Mouse (Mus musculus) limb, embryonic 13.5 days (tissue): ENCODE data around the gene Klk8. TPM values are rescaled to one million over a fixed set of nuclear protein-coding genes. Genes with fewer than 3 reads are reported as not detected.

Experiments used
- ATAC-seq: fragments of 200-750 bp; cut with Nextera tagmentation; 2 replicates; pipeline ENCODE4 v1.8.0; 2017; ENCODE audit warnings: low read depth, moderate number of reproducible peaks, moderate TSS enrichment; ENCODE audit not compliant: low FRiP score
- H3K27ac ChIP-seq: fragments of 300-500 bp; sonication (generic); 2 replicates; pipeline ENCODE4 v1.5.1; 2015; ENCODE audit warnings: inconsistent platforms, mild to moderate bottlenecking, moderate library complexity
- H3K27me3 ChIP-seq: fragments of 300-500 bp; sonication (generic); 2 replicates; pipeline ENCODE4 v1.6.1; 2015; ENCODE audit warnings: mild to moderate bottlenecking, inconsistent platforms
- H3K36me3 ChIP-seq: fragments of 300-500 bp; sonication (generic); 2 replicates; pipeline ENCODE4 v1.6.1; 2015; ENCODE audit warnings: inconsistent platforms, mild to moderate bottlenecking, moderate library complexity
- H3K4me1 ChIP-seq: fragments of 300-500 bp; sonication (generic); 2 replicates; pipeline ENCODE4 v1.6.1; 2015; ENCODE audit warnings: inconsistent platforms
- H3K4me2 ChIP-seq: fragments of 300-500 bp; sonication (generic); replicated peaks from 2 replicates; pipeline ENCODE4 v1.6.1; 2015; ENCODE audit warnings: inconsistent platforms, mild to moderate bottlenecking, moderate library complexity
- H3K4me3 ChIP-seq: fragments of 300-500 bp; sonication (generic); 2 replicates; pipeline ENCODE4 v1.5.1; 2015; ENCODE audit warnings: moderate library complexity, mild to moderate bottlenecking, inconsistent platforms
- H3K9ac ChIP-seq: fragments of 300-500 bp; sonication (generic); 2 replicates; pipeline ENCODE4 v1.6.1; 2015; ENCODE audit warnings: mild to moderate bottlenecking, inconsistent platforms
- H3K9me3 ChIP-seq: fragments of 300-500 bp; sonication (generic); 2 replicates; pipeline ENCODE4 v1.6.1; 2016; ENCODE audit warnings: inconsistent platforms
- WGBS: fragments of 180-500 bp; shearing (Covaris S2); methylation state at CpG from one replicate; pipeline ENCODE4 v1.1.7; 2015; 5-methylcytosine and 5-hydroxymethylcytosine counted together
- polyA plus RNA-seq: library from polyadenylated mRNA; unstranded; fragments of >200 nt; fragmentation: Nextera tagmentation; extraction: Ambion mirVana; gene quantifications from 2 replicates; pipeline ENCODE4 v1.2.1, GENCODE M21; 2015

Gene Klk8
- polyA plus RNA-seq, 1 experiment from 2014 or later: 19.0 TPM

DNA sequence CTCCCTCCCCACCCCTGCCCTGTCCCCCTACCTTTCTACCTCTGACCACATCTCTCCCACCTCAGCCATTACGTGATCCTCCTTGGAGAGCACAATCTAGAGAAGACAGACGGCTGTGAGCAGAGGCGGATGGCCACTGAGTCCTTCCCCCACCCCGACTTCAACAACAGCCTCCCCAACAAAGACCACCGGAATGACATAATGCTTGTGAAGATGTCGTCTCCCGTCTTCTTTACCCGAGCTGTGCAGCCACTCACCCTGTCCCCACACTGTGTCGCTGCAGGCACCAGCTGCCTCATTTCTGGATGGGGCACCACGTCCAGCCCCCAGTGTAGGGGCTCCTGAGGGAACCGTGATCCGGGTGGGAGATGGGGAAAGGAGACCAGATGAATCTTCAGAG, 20.0 kb upstream of the Klk8 start:
- 86% methylated on average over 12 of the region's 12 CpGs for WGBS
- Histone ChIP-seq H3K27ac (no peak overlapping the region), H3K36me3 (no peaks in the 10 kb centered on the region), H3K27me3 (no peaks in the 10 kb centered on the region), H3K9ac (no peak overlapping the region), H3K4me2 (no peak overlapping the region), H3K4me1 (0 out of 2 replicates have a peak, but pooled peaks cover 2% of the 10 kb centered on the region), H3K9me3 (no peaks in the 10 kb centered on the region), H3K4me3 (no peak overlapping the region)
- ATAC-seq: no peak

DNA sequence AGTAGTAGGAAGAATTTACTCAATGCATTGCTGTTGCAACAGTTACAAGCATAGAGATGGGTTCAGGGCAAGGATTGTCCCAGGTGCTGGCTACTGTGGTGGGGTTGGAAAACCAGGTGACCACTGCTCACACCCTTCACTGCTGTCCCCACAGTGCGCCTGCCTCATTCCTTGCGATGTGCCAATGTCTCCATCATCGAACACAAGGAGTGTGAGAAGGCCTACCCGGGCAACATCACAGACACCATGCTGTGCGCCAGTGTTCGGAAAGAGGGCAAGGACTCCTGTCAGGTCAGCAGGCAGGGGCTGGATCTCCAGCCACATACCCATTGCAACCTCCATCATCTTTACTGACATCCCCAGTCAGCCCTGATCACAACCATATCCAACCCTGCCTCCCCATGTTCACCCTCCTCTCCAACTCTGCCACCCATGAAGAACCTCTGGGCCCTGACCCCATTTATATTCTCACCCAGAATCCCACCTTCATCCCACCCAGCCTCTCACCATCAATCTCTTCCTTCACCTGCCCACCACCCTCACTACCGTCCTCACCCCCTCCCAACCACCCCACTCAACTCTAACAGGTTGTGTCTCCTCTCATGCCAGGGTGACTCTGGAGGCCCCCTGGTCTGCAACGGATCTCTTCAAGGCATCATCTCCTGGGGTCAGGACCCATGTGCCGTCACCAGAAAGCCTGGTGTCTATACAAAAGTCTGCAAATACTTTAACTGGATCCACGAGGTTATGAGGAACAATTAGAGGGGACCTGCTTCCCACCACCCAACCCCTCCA, 19.0 kb upstream of the Klk8 start:
- Histone ChIP-seq H3K9ac (no peak overlapping the region), H3K4me2 (no peak overlapping the region), H3K27me3 (peaks cover 7% of the 10 kb centered on the region), H3K27ac (no peak overlapping the region), H3K36me3 (no peaks in the 10 kb centered on the region), H3K9me3 (no peaks in the 10 kb centered on the region), H3K4me1 (peaks cover 9% of the 10 kb centered on the region), H3K4me3 (no peak overlapping the region)
- ATAC-seq: no peak
- 89% methylated on average over 10 of the region's 10 CpGs for WGBS

DNA sequence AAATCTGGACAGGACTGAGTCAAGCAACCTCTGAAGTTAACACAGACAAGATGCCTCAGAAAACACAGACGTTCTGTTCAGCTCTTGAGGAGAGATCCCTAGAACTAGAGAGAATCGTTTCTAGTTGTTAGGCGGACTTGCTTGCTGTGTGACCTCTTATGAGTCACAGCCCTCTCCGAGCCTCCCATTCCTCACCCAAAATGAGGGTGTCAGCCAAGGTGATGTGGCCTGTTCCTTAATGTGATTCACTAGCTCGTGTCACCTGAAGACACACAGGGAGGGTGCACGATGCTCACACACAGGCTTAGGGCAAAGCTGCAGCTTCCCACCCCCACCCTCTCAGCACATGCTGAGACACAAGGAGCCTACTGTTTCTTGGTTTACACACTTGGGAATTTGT, 17.1 kb upstream of the Klk8 start:
- no peak overlapping the region for H3K4me2 ChIP-seq
- no peaks in the 10 kb centered on the region for H3K9me3 ChIP-seq
- no peak overlapping the region for H3K27ac ChIP-seq
- H3K4me1 ChIP-seq: peaks cover 9% of the 10 kb centered on the region
- no peak for ATAC-seq
- peaks cover 21% of the 10 kb centered on the region for H3K27me3 ChIP-seq
- no peak overlapping the region for H3K4me3 ChIP-seq
- no peaks in the 10 kb centered on the region for H3K36me3 ChIP-seq
- WGBS: 59% methylated on average over 6 of the region's 6 CpGs
- no peak overlapping the region for H3K9ac ChIP-seq

DNA sequence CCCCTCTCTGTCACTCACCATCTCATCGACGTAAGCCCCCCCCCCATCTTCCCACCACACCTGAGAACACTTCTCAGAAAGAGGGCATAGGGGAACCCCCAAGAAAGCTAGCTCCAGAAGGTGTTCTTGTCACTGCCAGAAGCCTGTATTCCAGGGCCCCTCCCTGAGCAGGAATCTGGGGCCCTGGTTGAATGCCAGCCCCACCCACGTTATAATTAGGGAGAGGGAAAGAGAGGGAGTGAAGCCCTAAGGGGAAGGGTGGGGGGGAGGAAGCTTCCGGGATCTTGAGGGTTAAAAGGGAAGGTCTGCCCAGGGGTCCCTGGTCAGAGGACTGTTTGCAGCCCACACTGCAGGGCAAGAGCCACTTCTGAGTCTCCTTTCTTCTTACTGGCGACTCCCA, 16.6 kb upstream of the Klk8 start, which contains the start of gene Klk10:
TSS of gene Klk10 (plus strand) at position 290 of the 400 bp plus-strand sequence.
- H3K36me3 ChIP-seq: no peaks in the 10 kb centered on the region
- ATAC-seq: no peak
- H3K9ac ChIP-seq: no peak within 1 kb of the TSS
- H3K4me1 ChIP-seq: peaks cover 9% of the 10 kb centered on the region
- H3K27me3 ChIP-seq: peaks cover 21% of the 10 kb centered on the region
- H3K9me3 ChIP-seq: no peaks in the 10 kb centered on the region
- no peak within 1 kb of the TSS for H3K4me2 ChIP-seq
- WGBS: 47% methylated on average over 5 of the region's 5 CpGs
- no peak within 1 kb of the TSS for H3K27ac ChIP-seq
- H3K4me3 ChIP-seq: no peak within 1 kb of the TSS

- Histone ChIP-seq H3K27ac (no peak overlapping the region), H3K9ac (no peak overlapping the region), H3K4me3 (no peak overlapping the region), H3K9me3 (no peaks in the 10 kb centered on the region), H3K27me3 (peaks cover 21% of the 10 kb centered on the region), H3K36me3 (no peaks in the 10 kb centered on the region), H3K4me2 (no peak overlapping the region), H3K4me1 (peaks cover 9% of the 10 kb centered on the region)
- ATAC-seq: no peak
- 84% methylated on average over 11 of the region's 11 CpGs for WGBS
Measured at GRCm38 (mm10) chr7:43781541-43781940, 15.8 kb upstream of the Klk8 start.

DNA sequence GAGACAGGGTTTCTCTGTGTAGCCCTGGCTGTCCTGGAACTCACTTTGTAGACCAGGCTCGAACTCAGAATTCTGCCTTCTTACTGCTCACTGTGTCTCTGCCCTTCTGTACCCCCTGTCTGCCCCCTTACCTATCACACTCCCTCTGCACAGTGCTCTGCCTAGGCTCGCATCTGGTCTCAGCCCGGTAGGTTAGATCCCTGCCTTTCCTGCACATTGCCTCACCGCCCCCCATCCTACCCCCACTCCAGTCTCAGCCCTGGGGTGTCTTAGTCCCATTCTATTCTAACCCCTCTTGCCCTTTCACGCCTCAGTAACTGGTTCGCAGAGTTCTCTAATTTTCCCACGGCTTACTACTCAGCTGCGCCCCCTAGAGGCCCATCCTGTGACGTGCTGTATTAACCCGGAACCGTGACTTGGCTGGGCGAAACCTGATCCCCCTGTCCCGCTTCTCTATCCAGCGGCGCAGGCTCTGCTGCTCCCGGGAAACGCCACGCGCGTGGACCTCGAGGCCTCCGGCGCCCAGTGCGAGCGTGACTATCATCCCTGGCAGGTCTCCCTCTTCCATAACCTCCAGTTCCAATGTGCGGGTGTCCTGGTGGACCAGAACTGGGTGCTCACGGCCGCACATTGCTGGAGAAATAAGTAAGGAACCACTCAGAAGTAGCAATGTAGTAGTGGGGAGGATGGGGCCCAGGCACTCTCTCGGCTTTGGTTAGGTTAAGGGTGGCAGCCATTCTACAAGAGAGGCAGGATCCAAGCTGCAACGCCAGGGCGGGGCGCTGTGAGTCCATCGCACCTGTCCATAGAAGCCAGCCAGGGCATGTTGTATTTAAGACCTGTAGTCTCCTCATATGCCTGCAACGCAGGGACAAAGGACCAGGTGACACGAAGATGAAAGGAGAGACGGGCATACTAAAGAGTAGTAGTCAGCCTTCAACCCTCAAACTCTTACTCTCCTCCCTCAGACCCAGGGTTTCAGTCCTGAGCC, 14.8 kb upstream of the Klk8 start:
- H3K27me3 ChIP-seq: peaks cover 21% of the 10 kb centered on the region
- H3K4me2 ChIP-seq: peak overlapping the region; percentile 66
- H3K4me1 ChIP-seq: peaks cover 9% of the 10 kb centered on the region
- H3K27ac ChIP-seq: no peak overlapping the region
- WGBS: 7% methylated on average over 36 of the region's 36 CpGs
- H3K4me3 ChIP-seq: peak overlapping the region; percentile 33
- no peaks in the 10 kb centered on the region for H3K36me3 ChIP-seq
- H3K9ac ChIP-seq: no peak overlapping the region
- no peaks in the 10 kb centered on the region for H3K9me3 ChIP-seq
- ATAC-seq: peak; percentile 86

- peaks cover 9% of the 10 kb centered on the region for H3K4me1 ChIP-seq
- H3K4me2 ChIP-seq: no peak overlapping the region
- WGBS: 75% methylated on average over 1 of the region's 1 CpGs
- H3K36me3 ChIP-seq: no peaks in the 10 kb centered on the region
- H3K9me3 ChIP-seq: no peaks in the 10 kb centered on the region
- no peak overlapping the region for H3K4me3 ChIP-seq
- peaks cover 21% of the 10 kb centered on the region for H3K27me3 ChIP-seq
- no peak overlapping the region for H3K9ac ChIP-seq
- H3K27ac ChIP-seq: no peak overlapping the region
- no peak for ATAC-seq
Measured at GRCm38 (mm10) chr7:43785286-43785685, 12.1 kb upstream of the Klk8 start.

DNA sequence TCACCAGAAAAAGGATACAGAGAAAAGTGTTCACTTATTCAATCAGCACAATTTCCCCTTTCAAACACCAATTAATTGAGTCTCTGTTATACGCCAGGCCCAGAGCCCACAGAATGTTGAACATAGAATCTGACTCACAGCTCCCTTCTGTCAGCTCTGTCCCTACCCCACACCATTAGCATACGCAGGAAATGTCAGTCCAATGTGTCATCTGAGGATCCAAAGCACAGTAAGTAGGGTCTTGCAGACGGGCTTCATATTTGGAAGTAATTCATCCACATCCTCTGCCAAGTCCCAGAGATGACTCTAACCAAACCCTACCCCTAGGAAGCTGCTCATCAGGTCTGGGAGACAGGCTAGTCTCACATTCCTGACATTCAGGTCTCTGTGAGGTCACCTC, 9.3 kb upstream of the Klk8 start:
- no peaks in the 10 kb centered on the region for H3K9me3 ChIP-seq
- no peaks in the 10 kb centered on the region for H3K36me3 ChIP-seq
- WGBS: 81% methylated on average over 3 of the region's 3 CpGs
- no peak overlapping the region for H3K4me2 ChIP-seq
- ATAC-seq: no peak
- H3K27me3 ChIP-seq: peaks cover 19% of the 10 kb centered on the region
- H3K4me1 ChIP-seq: no peaks in the 10 kb centered on the region
- H3K4me3 ChIP-seq: no peak overlapping the region
- no peak overlapping the region for H3K27ac ChIP-seq
- H3K9ac ChIP-seq: no peak overlapping the region

GRCm38 (mm10) chr7:43789295-43789694, 8.1 kb upstream of the Klk8 start:
- 67% methylated on average over 2 of the region's 2 CpGs for WGBS
- Histone ChIP-seq H3K9me3 (no peaks in the 10 kb centered on the region), H3K27ac (no peak overlapping the region), H3K9ac (no peak overlapping the region), H3K4me3 (no peak overlapping the region), H3K4me1 (no peaks in the 10 kb centered on the region), H3K27me3 (peaks cover 15% of the 10 kb centered on the region), H3K36me3 (no peaks in the 10 kb centered on the region), H3K4me2 (no peak overlapping the region)
- ATAC-seq: no peak

DNA sequence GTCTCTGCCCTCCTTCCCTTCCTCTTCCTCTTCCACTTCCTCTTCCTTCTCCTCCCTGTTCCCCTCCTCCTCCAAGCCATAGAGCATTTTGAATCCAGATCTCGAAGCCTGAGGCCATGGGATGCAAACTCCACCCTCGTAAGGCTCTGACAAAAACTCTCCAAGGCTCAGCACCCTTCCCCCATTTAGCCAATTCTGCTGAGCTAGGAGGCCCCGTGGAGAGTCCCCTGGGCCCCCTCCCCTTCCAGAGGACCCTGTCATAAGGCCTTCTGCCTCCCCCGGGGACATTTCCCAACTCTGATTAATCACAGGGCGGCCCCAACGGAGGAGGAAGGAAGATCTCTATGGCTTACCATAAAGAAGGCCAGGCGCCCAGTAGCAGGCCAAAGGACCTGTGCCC, 5.8 kb upstream of the Klk8 start, which contains the start of gene Klk9:
TSS of gene Klk9 (plus strand) at position 301 of the 400 bp plus-strand sequence.
- Histone ChIP-seq H3K27ac (no peak within 1 kb of the TSS), H3K9me3 (no peaks in the 10 kb centered on the region), H3K36me3 (no peaks in the 10 kb centered on the region), H3K4me3 (no peak within 1 kb of the TSS), H3K27me3 (peaks cover 32% of the 10 kb centered on the region), H3K4me1 (peaks cover 4% of the 10 kb centered on the region; the same call in 1 of the 2 replicates), H3K9ac (no peak within 1 kb of the TSS), H3K4me2 (no peak within 1 kb of the TSS)
- ATAC-seq: no peak
- 69% methylated on average over 7 of the region's 7 CpGs for WGBS

DNA sequence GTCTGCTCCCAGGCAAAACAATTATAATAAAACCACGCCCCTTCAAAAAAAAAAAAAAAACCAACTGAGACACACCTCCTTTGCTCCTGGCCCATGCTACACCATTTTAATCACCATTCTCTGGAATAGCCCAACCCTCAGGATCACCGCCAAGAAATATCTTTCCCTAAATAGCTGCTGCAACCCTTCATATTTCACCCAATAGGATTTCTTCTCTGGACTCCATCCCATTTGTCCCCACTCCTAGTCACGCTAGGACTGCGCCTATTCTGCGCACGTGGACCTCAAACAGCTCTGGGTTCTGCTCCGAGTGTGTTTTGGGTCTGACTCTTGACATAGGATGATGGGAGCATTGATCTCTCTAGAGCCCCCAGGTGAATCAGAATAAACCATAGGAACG, 1.0 kb upstream of the Klk8 start:
- ATAC-seq: no peak
- H3K4me2 ChIP-seq: peak overlapping the region; percentile 78
- WGBS: 5% methylated on average over 8 of the region's 8 CpGs
- H3K9ac ChIP-seq: peak overlapping the region; percentile 64
- no peaks in the 10 kb centered on the region for H3K9me3 ChIP-seq
- peaks cover 19% of the 10 kb centered on the region for H3K4me1 ChIP-seq
- peaks cover 56% of the 10 kb centered on the region for H3K27me3 ChIP-seq
- no peaks in the 10 kb centered on the region for H3K36me3 ChIP-seq
- H3K27ac ChIP-seq: no peak overlapping the region
- H3K4me3 ChIP-seq: peak overlapping the region; percentile 53
